Mouse (Mus musculus): Measurements from ENCODE around the gene Elovl7.

DNA sequence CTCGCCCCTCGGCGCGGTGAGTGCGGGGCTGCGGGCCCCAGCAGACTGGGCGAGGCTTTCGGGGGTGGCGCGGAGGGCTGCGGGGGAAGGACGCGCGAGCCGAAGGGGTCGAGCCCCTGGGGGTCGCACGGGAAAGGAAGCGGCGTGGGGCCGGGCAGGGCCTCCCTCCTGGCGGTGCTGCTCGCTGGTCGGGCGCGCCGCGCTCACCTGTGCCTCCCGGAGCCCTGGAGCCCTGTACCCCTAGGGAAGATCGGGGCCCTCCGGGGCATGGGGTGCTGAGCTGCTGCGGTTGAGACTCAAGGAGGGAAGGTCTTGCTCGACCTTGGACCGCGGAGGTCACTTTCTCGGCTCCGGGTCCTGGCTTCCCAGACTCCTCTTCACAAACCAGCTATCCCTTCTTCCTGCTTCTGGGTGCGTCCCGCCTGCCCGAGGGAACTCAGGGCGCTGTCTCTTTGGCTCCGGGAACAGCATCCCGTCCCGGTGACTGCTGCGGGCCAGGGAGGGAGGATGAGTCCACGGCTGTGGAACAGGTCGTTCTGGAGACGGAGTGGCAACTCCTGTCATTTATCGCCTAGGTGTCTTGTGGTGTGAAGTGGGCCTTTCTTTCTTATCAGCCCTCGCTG, 392 bp downstream of the Elovl7 start:
- TF ChIP-seq CTCF (IDR thresholded peaks at IDR 0.05; ENCODE audit: low read depth, low read length) (no peak), POLR2A (IDR thresholded peaks at IDR 0.05; ENCODE audit: insufficient read depth, low read length) (no peak), EP300 (IDR thresholded peaks at IDR 0.05; ENCODE audit: insufficient read depth, low read depth, low read length) (no peak)
